Mouse (Mus musculus) C3H10T1/2 (cell line): ENCODE measurements around the gene Ttc39d. TPM values are rescaled to one million over a fixed set of nuclear protein-coding genes. Genes with fewer than 3 reads are reported as not detected.

Experiments
- polyA plus RNA-seq, 2 experiments: library from polyadenylated mRNA; unstranded; fragments of >200 nt; fragmentation: generic; extraction: Trizol; gene quantifications; one replicate each; pipeline ENCODE4 v1.2.1; 2012; ENCODE audit warnings: missing spikeins in 2 of 2

Gene Ttc39d
- polyA plus RNA-seq, result under 1 TPM in 1 of 2 experiments, not detected in 1; 0.02 TPM

DNA sequence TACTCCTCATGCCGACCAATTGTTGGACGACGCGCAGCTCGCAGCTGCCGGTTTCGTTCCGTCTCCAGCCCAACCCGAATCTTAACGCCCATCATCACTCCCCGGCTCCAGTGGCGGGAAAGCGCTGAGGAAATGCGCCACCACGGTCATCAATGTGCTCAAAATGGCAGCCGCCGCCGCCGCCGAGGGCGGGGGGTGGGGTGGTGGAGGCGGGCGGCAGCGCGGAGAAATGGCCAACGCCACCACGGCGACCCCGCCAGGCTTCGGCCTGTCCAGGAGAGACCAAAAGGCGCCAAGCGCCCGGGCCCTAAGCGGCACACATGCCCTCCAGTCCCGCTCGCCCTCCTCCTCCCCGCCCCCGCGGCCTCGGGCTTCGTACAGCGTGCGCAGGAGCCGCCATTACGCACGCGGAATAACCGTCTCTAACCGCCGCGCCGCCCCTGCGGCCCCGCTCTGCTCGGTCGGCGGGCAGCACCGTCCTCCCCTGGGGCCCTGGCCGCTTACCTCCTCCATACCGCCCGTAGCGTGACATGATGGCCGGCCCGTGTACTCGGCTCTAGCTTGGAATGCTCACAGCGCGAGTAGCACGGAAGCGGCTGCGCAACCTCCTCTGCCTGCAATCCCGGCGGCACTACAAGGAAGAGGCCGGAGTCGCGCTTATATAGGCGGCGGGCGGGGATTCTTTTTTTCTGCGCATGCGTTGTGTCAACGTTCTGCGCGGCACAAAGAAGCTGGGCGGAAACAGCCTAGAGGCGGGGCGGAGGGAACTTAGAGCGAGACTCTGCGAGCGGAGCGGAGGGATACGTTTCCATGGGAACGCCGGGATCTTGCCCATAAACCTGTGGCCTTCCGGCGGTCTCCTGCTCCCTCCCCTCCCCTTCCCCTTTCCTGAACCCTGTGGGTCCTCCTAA lies at the start of gene Ttc39d, which contains the start of gene Srsf7:
Gene Ttc39d, plus strand, starts transcription at position 790 of the 911 bp plus-strand sequence.
Gene Srsf7, minus strand, starts transcription at position 637 of the 911 bp plus-strand sequence.

DNA sequence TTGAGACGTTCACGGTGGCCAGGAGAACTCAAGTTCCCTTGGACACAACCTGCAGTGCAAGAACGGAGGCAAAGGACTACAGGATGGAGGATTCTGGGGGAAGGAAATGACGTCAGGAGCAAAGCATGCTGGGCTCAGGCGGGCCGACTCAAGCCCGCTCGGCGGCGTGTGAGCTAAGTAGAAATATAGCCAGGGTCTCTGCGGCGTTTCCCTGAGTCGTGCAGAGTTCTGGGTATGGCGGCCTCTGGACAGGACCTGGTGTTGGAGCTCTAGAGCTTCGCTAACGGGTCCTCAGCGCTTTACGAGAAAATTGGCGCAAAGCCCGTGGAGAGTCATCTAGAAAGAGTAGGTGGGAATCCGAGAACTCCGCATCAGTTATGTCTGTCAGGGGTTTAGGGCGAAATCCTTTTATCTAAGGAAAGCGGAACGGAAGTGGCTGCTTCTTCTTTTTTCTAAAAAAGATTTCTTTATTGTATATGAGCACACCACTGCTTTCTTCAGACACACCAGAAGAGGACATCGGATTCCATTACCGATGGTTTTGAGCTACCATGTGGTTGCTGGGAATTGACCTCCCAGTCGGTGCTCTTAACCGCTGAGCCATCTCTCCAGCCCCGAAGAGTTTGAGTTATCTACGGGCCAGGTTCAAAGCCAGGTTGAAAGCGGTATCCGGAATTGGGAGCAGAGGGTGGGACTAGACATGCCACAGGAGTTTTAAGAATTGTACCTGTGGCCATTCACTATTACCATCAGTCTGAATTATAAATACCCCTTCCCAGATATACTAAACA lies 17.3 kb downstream of the Ttc39d start, which contains the start of gene Gemin6:
Gene Gemin6, plus strand, starts transcription at position 116 of the 791 bp plus-strand sequence.

Other genes with a start within 250 kb of the Ttc39d start
- gene Hnrnpll, start 145.1 kb upstream of the Ttc39d start, polyA plus RNA-seq, result 10 to 100 TPM in 1 of 2 experiments, 1 to 10 TPM in 1; 2.8 to 16.9 TPM
- gene Galm, start 80.0 kb upstream of the Ttc39d start, polyA plus RNA-seq, result 1 to 10 TPM in 1 of 2 experiments, under 1 TPM in 1; 0.43 to 3.8 TPM
- 10 to 100 TPM; 73.9 to 83.3 TPM for gene Srsf7, start 153 bp upstream of the Ttc39d start, polyA plus RNA-seq
- gene Gemin6, start 17.0 kb downstream of the Ttc39d start, polyA plus RNA-seq, result 1 to 10 TPM; 2.0 to 9.7 TPM
- 10 to 100 TPM; 31.5 to 63.8 TPM for gene Morn2, start 82.7 kb downstream of the Ttc39d start, polyA plus RNA-seq
- 10 to 100 TPM in 1 of 2 experiments, under 1 TPM in 1; 0.64 to 12.1 TPM for gene Dhx57, start 83.0 kb downstream of the Ttc39d start, polyA plus RNA-seq
- under 1 TPM in 1 of 2 experiments, not detected in 1; 0.32 TPM for gene Arhgef33, start 99.9 kb downstream of the Ttc39d start, polyA plus RNA-seq
- not detected for gene Gm10190, start 166.1 kb downstream of the Ttc39d start, polyA plus RNA-seq